Mouse (Mus musculus): Measurements from ENCODE around the gene Arf5. TPM values are rescaled to one million over a fixed set of nuclear protein-coding genes. Genes with fewer than 3 reads are reported as not detected.

Gene Arf5
- polyA plus RNA-seq, 1 experiment, result 284 TPM

GRCm38 (mm10) chr6:28425019-28425418, 1.7 kb downstream of the Arf5 start:
- H3K4me3 ChIP-seq (ENCODE audit: extremely low read depth, insufficient read depth, insufficient read length), result peak overlapping the region; percentile 7; the same call in 1 of the 2 replicates
- no peak for DNase-seq (ENCODE audit: low read depth in 1 of 2, low spot score in 2 of 2)
- H3K27ac ChIP-seq (ENCODE audit: insufficient read depth, low read length), result no peak overlapping the region
- peaks cover 12% of the 10 kb centered on the region; the same call in 1 of the 2 replicates for H3K4me1 ChIP-seq (ENCODE audit: control insufficient read depth, insufficient read depth, insufficient read length)
- peaks cover 13% of the 10 kb centered on the region for H3K36me3 ChIP-seq (ENCODE audit: control insufficient read depth, insufficient read depth, low read length)
- H3K27me3 ChIP-seq (ENCODE audit: control insufficient read depth, insufficient read depth, low read length), result no peaks in the 10 kb centered on the region
- TF ChIP-seq POLR2A (IDR thresholded peaks at IDR 0.05; ENCODE audit: low read depth, low read length), result no peak
- WGBS, result 92% methylated on average over 6 of the region's 6 CpGs

GRCm38 (mm10) chr6:28427096-28427839, 3.9 kb downstream of the Arf5 start, which contains the start of gene Fscn3:
Fscn3 (plus strand) TSS chr6:28427789.
- H3K27ac ChIP-seq (ENCODE audit: insufficient read depth, low read length), result no peak within 1 kb of the TSS

GRCm38 (mm10) chr6:28428290-28428689, 4.9 kb downstream of the Arf5 start, which contains the start of gene Gcc1:
Gcc1 (minus strand) TSS chr6:28428390.
- TF ChIP-seq POLR2A (IDR thresholded peaks at IDR 0.05; ENCODE audit: low read depth, low read length) (no peak), CTCF (IDR thresholded peaks at IDR 0.05; ENCODE audit: extremely low read depth, insufficient read depth, insufficient read length, insufficient replicate concordance) (no peak)
- no peaks in the 10 kb centered on the region for H3K27me3 ChIP-seq (ENCODE audit: control insufficient read depth, insufficient read depth, low read length)
- DNase-seq (ENCODE audit: low read depth in 1 of 2, low spot score in 2 of 2), result no peak
- peaks cover 3% of the 10 kb centered on the region; the same call in 1 of the 2 replicates for H3K4me1 ChIP-seq (ENCODE audit: control insufficient read depth, insufficient read depth, insufficient read length)
- WGBS, result 84% methylated on average over 3 of the region's 3 CpGs
- H3K27ac ChIP-seq (ENCODE audit: insufficient read depth, low read length), result no peak within 1 kb of the TSS
- H3K36me3 ChIP-seq (ENCODE audit: control insufficient read depth, insufficient read depth, low read length), result peaks cover 13% of the 10 kb centered on the region
- H3K4me3 ChIP-seq (ENCODE audit: extremely low read depth, insufficient read depth, insufficient read length), result no peak within 1 kb of the TSS

More at GRCm38 (mm10) chr6:28427096-28427839, 3.9 kb downstream of the Arf5 start, which contains the start of gene Fscn3:
- no peak for TF ChIP-seq CTCF (IDR thresholded peaks at IDR 0.05; ENCODE audit: extremely low read depth, insufficient read depth, insufficient read length, insufficient replicate concordance)
- TF ChIP-seq POLR2A (IDR thresholded peaks at IDR 0.05; ENCODE audit: low read depth, low read length), result no peak
- Histone ChIP-seq H3K4me1 (ENCODE audit: control insufficient read depth, insufficient read depth, insufficient read length) (peaks cover 3% of the 10 kb centered on the region; the same call in 1 of the 2 replicates), H3K4me3 (ENCODE audit: extremely low read depth, insufficient read depth, insufficient read length) (no peak within 1 kb of the TSS), H3K27me3 (ENCODE audit: control insufficient read depth, insufficient read depth, low read length) (no peaks in the 10 kb centered on the region), H3K36me3 (ENCODE audit: control insufficient read depth, insufficient read depth, low read length) (peaks cover 13% of the 10 kb centered on the region)
- peak in 1 of 2 experiments; percentile 27 for DNase-seq (ENCODE audit: low read depth in 1 of 2, low spot score in 2 of 2)
- WGBS, result 64% methylated on average over 3 of the region's 3 CpGs

- no peak for DNase-seq (ENCODE audit: low read depth in 1 of 2, low spot score in 2 of 2)
- Histone ChIP-seq H3K4me3 (ENCODE audit: extremely low read depth, insufficient read depth, insufficient read length) (no peak overlapping the region), H3K36me3 (ENCODE audit: control insufficient read depth, insufficient read depth, low read length) (peaks cover 12% of the 10 kb centered on the region), H3K4me1 (ENCODE audit: control insufficient read depth, insufficient read depth, insufficient read length) (no peaks in the 10 kb centered on the region), H3K27ac (ENCODE audit: insufficient read depth, low read length) (no peak overlapping the region), H3K27me3 (ENCODE audit: control insufficient read depth, insufficient read depth, low read length) (no peaks in the 10 kb centered on the region)
- TF ChIP-seq CTCF (IDR thresholded peaks at IDR 0.05; ENCODE audit: extremely low read depth, insufficient read depth, insufficient read length, insufficient replicate concordance), result no peak
- TF ChIP-seq POLR2A (IDR thresholded peaks at IDR 0.05; ENCODE audit: low read depth, low read length), result no peak
- WGBS, result 92% methylated on average over 11 of the region's 11 CpGs
Observed at GRCm38 (mm10) chr6:28429870-28430269, 6.5 kb downstream of the Arf5 start.

DNA sequence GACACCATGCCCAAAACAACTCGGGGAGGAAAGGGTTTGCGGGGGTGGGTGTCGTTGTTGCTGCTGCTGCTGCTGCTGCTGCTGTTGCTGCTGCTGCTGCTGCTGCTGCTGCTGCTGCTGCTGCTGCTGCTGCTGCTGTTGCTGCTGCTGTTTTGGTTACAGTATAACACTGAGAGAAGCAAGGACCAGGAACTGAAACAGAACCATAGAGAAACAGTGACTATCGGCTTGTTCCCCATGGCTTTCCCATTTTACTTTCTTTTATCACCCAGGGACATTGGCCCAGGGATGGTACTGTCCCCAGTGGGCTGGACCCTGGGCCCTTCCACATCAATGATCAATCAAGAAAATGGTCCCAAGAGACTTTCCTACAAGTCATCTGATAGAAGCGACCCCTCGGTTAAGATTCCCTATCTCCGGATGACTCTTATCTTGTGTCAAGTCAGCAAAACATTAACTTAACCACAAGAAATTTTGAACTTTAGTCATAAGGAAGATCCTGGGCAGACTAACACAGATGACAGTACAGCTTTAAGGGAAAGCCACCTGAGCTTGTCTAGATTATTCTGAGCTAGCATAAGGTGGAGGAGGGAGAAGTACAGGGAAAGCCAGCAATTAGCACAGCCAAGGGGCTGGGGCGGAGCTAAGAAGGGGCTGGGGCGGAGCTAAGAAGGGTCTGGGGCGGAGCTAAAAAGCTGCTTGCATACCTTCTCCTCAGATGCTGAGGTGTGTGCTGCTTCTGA, 7.6 kb downstream of the Arf5 start:
- Histone ChIP-seq H3K27me3 (ENCODE audit: control insufficient read depth, insufficient read depth, low read length) (no peaks in the 10 kb centered on the region), H3K36me3 (ENCODE audit: control insufficient read depth, insufficient read depth, low read length) (peaks cover 6% of the 10 kb centered on the region), H3K27ac (ENCODE audit: insufficient read depth, low read length) (no peak overlapping the region), H3K4me1 (ENCODE audit: control insufficient read depth, insufficient read depth, insufficient read length) (no peaks in the 10 kb centered on the region), H3K4me3 (ENCODE audit: extremely low read depth, insufficient read depth, insufficient read length) (no peak overlapping the region)
- 86% methylated on average over 10 of the region's 10 CpGs for WGBS
- DNase-seq (ENCODE audit: low read depth in 1 of 2, low spot score in 2 of 2), result no peak
- TF ChIP-seq POLR2A (IDR thresholded peaks at IDR 0.05; ENCODE audit: low read depth, low read length) (no peak), CTCF (IDR thresholded peaks at IDR 0.05; ENCODE audit: extremely low read depth, insufficient read depth, insufficient read length, insufficient replicate concordance) (no peak)

GRCm38 (mm10) chr6:28431538-28431855, 8.1 kb downstream of the Arf5 start:
- Histone ChIP-seq H3K4me1 (ENCODE audit: control insufficient read depth, insufficient read depth, insufficient read length) (no peaks in the 10 kb centered on the region), H3K36me3 (ENCODE audit: control insufficient read depth, insufficient read depth, low read length) (peaks cover 5% of the 10 kb centered on the region), H3K4me3 (ENCODE audit: extremely low read depth, insufficient read depth, insufficient read length) (no peak overlapping the region), H3K27me3 (ENCODE audit: control insufficient read depth, insufficient read depth, low read length) (no peaks in the 10 kb centered on the region), H3K27ac (ENCODE audit: insufficient read depth, low read length) (no peak overlapping the region)
- 87% methylated on average over 6 of the region's 6 CpGs for WGBS
- TF ChIP-seq CTCF (IDR thresholded peaks at IDR 0.05; ENCODE audit: extremely low read depth, insufficient read depth, insufficient read length, insufficient replicate concordance) (no peak), POLR2A (IDR thresholded peaks at IDR 0.05; ENCODE audit: low read depth, low read length) (no peak)
- no peak for DNase-seq (ENCODE audit: low read depth in 1 of 2, low spot score in 2 of 2)

All from spleen, adult 2 months (tissue).